Mouse (Mus musculus): ENCODE measurements at regions not wholly inside any gene's neighbourhood (a gene's known extent, or its start where the extent isn't known, plus 50 kb on each side); places are given as distances from the start of the nearest gene placed in this dataset.
A peak's percentile ranks its signal among the peaks of the same experiment; 100 is the strongest.

DNA sequence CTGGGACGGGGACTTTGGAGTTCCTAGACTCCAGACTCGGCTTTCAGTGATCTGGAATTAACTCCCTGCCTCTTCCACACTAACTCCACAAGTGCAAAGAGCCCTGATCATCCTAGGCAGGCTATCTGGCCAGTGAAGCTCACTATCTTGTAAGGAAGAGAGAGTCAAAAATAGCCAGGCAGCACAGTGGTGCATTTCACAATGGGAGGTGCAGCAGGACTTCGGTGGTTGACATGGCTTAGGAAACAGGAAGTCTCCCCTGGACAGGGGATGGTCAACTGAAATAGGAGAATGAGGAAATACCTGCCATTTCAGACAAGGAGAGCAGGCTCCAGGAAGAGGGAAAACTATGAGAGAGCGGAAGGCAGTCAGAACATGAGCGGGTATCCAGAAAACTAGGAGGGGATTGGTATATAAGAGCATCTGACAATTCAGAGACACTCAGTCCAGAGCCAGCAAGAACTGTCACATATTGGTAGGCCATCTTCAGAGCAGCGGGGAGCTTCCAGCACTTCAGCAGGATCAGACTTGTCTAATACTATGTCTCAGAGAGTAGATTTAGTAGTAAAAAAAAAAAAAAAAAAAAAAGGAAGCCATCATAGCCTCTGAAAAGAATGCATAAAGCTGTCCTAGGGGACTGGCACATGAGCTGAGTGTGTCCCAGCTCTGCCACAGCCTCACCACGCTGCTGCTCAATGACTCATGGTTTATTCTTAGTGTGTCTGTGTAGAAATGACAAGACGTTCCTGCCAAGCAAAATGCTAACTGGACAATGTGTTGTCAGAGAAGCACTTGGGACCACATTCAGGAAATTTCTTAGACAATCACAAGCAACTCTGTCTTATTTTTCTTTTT lies 184.5 kb upstream of the Cpeb2 start:
- DNase-seq = peak in 1 of 2 experiments; percentile 31

DNA sequence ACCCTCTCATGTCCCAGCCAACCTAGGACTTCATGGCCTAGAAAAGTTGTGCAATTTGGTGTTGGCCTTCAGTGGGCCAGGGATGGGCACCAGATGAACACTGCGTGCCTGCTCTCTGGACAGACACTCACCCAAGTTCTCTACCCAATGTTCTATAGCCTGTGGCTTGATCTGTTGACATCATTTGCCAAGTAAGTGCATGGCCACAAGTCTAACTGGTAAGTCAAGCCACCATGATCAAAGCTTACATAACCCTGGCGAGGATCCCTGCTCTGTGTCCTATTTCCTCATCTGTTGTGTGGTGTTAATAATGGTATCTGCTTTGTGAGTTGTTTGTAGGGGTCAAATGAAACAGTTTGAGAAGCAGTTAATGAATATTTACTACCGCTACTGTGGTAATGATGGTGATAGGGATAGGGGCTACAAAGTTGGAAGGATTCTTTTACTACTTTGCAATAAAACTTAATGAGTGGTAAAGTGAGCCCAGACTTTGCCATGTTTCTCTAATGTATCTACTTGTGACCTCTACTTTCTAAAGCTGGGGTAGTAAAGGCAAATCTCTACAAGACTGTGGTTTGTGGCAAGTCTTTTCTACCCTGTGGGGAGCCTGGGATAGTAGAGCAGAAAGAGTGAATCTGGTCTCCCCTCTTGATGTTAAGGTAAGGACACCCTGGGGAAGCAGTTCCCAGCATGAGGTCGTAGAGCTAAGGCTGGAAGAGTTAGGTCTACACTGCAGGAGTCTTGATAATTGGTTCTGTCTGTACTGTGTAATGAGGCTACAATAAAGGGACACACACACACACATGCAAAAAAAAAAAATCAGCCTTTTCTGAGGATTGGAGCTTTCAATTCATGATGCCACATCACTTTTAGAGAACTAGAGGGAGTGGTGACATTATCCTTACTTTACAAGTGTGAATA lies 183.3 kb upstream of the Cpeb2 start:
- DNase-seq = peak in 1 of 2 experiments; percentile 32

DNA sequence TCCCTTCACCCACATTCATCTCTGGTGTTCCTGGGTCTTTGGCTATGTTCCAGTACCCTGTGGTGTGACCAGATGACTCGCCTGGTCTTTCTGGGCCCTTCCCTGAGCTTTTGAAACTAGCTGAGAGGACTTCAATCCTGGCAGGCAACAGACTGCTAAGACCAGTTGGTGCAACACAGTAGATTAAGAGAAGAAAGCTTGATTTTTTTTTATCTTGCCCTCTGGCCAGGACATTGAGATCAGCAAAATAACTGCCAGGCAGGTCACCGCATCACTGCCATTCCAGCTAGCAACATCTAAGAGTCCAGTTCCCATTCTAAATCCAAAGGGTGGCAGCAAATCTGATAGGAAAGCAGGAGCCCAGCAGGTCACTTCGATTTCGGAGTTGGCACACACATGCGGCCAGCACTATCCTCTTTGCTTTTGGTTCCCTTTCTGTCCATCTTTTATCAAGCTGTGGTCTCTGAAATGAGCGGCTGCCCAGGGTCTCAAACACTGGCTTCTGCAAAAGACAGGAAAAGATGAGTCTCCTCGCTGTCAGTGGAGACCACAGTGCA lies 181.9 kb upstream of the Cpeb2 start:
- peak; percentile 93 to 96 for DNase-seq

DNA sequence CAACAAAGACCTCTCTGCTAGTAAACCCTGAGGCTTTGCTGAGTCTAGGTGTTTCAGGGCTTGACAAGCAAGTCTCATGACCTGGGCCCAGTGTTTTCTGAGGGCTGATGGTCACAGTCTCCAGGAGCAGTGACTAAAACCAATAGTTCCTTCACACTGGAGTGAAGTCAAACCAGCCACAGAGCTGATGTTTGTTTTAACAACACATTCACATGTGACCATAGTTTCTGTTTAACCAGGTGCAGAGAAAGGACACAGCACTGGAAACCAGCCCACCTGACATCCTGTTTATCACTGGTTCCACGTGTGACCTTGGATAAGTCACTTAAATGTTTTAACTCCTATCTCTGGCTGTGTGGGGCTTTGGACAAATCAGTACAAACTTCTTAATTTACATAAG lies 180.3 kb upstream of the Cpeb2 start:
- DNase-seq = peak in 1 of 2 experiments; percentile 13

DNA sequence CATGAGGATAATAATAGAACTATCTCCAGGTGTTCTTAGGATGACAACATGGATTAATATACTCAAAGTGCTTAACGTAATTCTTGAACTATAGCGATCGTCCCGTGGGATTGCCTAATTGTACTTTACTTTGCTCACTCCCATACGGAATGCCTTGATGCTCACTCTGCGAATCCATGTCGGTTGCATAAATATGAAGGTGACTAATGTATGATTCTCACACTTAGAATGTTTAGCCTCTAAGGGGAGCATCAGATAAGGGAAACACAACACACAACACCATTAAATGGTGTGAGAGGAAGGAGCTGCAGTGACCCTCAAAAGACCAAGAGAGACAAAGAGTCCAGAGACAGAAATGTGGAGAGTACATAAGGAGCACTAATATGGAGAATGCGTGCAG lies 178.4 kb upstream of the Cpeb2 start:
- no peak for DNase-seq

DNA sequence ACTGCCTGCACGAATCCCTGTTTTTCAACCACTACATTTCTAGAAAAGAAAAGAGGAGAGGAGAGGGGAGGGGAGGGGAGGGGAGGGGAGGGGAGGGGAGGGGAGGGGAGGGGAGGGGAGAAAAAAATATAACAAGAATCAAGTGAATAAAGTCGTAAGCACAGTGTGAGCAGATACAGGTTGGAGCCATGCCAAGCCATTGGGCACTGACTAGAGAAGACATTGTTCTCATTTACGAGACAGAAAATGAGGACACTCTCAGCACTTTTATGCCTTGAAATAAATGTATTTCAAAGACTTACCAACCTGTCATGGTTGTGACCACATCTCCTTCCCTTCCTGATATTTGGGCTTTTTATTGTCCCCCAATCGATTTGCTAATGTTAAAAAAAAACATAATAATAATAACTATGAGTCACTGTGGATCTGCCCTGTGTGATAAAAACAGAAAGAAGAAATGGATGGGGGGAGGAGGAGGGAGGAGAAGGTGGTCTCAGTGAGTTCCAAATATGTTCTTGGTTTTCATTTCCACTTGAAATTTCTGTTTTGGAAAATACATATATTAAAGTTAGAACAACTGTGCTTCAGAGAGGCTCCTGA lies 177.8 kb upstream of the Cpeb2 start:
- peak; percentile 60 to 61 for DNase-seq

DNA sequence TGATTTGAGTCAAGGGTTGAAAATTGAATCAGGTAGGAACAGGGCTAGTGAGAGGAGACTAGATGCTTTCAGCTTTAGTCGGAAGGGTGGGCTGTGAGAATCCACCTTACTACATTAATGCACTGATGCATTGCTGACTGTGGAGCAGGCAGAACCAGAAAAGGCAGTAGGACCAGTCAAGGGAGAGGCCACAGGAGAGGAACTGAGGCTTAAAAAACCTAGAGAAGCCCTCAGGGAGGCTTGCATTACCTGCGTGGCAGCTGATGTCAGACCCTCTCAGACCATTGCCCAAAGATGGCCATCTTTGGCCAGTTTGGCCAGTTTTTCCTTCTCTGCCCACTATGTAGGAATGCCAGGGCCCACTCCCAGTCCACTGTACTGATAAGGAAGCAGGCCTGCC lies 176.5 kb upstream of the Cpeb2 start:
- DNase-seq = no peak

DNA sequence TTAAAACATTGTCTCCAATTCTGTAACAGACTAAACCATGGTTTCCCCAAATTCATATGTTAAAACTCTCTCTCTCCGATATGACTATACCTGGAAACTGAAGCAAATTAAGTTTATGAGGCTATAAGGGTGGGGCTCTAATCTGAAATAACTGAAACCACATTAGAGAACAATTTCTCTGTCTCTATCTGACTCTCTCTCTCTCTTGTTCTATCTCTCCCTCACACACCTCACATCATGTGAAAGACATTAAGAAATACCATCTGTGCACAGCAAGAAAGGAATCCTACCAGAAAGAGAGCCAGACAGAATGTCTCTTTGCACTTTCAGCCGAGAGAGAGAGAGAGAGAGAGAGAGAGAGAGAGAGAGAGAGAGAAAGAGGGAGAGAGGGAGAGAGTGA lies 171.7 kb upstream of the Cpeb2 start:
- no peak for DNase-seq

DNA sequence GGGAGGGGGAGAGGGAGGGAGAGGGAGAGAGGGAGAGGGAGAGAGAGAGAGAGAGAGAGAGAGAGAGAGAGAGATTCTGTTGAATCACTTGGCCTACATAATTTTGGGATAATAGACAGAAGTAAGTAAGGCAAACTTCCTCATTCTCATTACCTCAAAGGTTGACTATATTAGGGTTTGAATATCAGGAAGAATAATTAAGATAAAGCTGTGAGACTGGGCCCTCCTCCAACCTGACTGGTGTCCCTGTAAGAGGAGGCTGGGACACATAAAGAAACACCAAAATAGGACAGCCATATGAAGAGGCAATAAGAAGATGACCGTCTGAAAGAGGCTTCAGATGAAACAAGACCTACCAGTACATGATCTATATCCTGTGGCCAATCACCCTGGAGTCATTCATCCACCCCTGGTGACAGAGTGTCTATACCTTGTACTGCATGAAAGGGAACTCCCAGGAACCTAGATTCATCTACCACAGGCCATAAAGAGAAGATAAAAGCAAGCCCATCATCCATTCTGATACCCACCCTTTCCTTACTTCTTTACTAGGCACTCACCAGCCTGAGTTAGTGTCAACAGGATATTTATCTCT lies 171.1 kb upstream of the Cpeb2 start:
- no peak for DNase-seq

DNA sequence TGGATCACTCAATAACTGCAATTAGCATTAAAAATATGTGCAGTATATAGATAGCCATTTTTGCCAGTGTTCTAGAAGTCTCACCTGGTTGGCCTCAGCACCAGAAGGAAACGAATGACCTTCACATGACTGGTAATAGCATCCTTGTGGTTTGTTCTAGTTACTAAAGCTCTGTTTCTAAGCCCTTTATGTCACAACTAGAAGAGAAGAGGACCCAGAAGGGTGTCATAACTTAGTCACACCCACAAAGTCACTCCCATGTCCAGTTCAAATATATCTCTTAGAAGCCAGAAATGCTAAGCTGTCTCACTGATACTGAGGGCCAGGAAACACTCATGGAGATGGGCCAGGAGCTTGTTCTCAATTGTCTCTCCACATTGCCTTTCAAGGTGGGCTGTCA lies 170.5 kb upstream of the Cpeb2 start:
- DNase-seq = no peak

DNA sequence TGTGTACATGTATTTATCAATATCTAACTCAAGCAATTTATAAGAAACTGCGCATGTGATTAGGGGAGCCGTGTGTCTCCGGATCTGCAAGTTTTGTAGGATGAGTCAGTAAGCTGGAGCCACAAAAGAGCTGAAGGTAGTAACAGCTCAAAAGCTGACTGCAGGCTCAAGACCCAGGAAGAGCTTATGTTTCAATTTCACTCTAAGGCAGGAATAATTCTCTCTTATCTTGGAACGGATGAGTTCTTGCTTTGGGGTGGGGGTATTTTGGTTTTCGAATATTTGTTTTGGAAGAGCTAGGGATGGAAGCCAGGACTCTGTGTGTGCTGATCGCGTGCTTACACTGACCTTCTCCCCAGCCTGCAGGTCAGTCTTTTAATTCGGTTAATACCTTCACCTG lies 169.6 kb upstream of the Cpeb2 start:
- no peak for DNase-seq

DNA sequence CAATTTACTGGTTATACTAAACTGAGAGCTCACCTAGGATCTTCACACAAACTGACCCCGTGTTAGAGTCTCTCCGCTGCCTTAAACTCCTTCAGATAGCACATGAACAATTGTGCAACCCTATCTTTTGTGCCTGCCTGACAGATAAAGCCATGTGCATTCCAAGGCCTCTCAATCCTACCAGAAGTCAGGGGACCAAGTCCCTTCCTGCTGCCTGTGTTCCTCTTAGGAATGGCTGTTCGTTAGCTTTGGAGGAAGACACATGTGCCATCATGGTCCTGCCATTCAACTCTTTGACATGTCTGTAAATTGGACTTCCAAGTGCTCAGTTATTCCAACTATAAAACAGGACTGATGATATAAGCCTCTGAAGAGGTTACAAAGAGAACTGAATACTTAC lies 161.4 kb upstream of the Cpeb2 start:
- DNase-seq = no peak

DNA sequence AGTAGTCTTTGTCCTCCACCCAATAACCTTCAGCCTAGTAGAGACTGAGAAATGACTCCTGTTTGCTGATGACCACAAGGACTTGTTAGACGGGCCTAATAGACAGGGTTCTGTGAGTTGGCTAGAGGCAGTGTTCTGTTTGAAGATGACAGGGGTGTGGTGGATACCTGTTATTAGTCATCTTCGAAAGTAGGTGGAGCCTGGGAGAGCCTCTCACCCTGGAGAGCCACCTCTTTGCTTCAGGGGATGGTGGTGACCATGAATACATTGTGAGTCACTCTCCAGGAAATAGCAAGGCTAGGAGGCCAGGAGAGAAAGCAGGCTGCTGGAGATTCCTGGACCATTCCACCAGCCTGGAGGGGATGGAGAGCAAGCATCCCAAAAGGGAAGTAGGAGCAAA lies 160.6 kb upstream of the Cpeb2 start:
- no peak for DNase-seq

DNA sequence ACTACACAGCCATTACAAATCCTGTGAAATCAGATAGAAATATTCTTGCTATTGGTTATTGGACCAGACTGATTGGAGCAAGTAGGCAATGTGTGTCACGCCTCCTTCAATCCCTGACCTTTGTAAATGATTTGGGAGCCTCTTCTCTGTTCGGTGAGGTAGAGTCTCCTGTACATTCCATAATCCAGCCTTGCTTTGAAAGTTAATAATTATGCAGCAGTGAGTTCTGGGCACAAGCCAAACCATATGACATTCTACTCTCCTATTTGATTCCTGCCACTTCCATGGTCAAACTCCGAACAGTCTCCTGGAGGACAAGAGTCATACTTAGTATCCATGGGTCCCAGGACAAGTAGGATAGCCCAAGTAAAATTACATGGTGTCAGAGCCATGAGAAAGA lies 158.4 kb upstream of the Cpeb2 start:
- DNase-seq = no peak

DNA sequence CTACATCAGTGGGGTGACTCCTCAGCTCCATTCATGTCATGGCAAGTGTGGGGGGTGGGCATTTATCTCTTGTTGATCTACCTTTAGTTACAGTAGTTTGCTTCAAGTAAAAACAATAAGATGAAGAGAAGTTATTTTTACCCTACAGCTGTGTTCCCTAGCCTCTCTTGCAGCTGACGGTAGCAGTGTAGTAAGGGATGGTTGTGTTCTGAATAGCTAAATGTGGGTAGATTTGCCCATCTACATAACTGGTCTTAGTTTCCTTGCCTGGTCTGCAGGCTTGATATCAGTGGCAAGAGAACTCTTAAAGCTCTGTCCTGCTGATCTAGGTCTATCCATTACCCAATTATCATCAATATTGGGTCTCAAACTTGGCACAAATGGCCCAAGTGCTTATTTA lies 152.7 kb upstream of the Cpeb2 start:
- DNase-seq = no peak

DNA sequence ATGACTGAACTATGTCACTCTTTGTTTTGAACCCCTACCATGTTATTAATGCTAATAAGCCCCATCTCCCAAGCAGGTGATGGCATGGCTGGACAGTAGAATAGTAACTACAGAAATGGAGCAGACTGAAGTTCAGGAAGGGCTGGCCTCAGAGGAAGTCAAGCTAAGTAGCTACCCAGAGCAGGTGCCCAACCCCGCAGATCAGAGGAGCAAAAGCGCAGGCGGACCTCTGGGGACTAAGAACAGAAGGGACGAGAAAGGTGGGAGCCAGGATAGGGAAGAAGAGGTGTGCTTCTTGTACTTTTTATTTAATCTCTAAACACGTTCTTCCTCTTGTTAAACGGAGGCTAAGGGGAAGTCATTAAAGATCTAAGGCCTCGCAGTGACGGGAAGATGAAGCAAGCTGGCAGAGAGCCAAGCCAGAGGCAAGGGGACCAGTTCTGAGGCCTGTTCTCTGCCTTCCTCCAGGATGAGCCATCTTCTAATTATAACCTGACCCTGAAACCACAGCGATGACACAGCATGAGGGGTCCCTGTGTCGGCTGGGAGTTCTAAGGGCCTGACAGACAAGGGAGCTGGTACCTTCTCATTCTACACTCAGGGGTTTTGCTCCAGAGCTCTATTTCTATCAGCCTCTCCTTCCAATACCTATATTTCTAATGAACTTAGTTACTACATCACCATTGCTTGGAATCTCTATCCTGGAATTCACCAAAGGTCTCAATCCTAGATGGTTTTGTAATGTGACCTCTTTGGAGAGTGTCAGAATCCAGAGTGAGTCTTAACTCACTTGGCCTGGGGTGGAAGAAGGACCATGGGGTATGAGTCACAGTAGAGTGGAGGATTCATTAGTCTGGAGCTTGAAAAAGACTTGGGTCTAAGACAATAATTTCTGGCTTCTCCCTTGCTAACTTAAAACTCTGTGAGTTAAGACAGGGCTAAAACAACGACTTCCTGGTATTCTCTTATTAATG lies 151.1 kb upstream of the Cpeb2 start:
- DNase-seq = no peak

DNA sequence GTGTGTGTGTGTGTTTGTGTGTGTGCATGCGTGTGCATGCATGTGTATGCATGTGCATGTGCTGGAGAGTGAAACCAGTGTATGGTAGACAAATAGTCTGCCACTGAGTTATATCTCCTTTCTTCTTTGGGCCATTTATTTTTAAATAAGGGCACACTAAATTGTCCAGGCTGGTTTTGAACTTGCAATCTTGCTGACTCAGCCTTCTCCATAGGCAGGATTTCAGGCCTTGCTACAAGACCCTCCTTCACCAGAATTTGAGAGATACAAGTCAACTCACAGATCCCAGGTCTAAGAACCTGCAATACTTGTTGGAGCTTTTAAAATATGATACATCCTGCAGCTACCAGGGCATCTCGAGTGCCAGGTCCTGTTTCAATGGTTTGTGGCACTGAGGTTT lies 145.9 kb upstream of the Cpeb2 start:
- DNase-seq = no peak

DNA sequence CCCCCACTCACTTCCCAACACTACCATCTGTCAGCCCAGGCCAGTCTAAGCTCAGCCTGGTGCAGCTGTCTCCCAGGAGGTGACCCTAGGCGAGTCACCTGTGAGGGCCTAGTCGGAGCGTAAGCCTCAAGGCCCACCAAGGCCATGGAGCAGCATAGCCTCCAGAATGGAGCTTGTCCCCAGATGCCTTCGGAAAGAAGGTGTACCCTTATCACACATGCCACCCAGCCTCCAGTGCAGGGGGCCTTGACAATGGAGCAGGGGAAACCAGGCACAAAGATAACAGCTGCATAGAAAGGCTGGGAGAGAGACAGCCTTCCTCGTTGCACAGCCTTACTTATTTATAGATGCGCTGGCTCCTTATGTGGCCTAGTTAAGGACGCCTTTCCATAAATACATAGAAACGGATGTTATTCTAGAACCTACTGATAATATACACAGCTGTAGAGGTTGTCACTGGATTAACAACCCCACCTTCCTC lies 145.0 kb upstream of the Cpeb2 start:
- DNase-seq = no peak

DNA sequence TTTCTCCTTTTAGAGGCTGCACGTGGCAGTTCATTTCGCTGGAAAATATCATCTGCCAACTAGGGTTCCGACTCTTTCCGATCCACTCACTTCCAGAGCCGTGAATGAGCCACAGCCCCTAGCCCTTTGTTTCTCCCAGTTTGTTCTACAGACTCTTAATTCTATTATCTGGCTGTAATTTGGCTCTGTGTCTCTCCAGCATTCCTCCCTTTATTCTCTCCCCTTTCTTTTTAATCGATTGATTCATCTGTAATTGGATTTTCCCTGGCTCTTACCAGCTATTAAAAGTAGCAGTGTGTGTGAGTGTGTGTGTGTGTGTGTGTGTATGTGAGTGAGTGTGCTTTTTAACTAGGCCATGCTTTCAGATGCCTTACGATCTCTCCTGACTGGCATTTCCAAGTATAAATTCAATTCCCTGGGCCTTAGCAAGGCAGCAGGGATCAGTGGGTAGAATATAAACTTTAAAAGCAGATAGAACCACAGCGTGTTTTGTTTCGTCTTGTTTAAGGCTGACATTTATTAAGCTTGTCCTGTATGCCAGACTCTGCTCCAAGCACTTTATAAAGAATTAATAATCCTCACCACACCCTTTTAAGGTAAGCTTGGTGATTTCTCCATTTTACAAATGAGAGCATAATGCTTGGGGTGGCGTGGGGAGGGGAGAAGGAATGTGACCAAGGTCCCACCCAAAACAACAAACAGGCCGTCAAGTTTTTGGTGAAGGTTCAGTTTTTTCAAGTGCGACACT lies 144.1 kb upstream of the Cpeb2 start:
- no peak for DNase-seq

DNA sequence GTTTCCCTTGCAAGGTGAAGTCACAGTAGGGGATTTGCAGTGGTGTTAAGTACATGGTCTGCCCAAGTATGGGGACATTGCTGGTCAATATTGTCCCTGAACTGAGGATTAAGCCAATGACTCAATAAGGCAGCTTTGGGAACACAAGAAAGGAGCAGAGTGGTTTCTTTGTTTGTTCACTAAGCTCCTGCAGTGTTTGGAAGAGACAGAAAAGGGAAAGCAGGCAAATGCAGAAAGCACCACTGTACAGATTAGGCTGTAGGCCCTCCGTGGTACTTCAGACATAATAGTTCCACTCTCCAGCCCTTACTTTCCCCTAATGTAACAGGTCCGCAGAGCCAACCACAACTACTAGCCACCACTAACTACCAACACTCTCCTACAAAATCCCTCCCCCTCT lies 143.5 kb upstream of the Cpeb2 start:
- no peak for DNase-seq

DNA sequence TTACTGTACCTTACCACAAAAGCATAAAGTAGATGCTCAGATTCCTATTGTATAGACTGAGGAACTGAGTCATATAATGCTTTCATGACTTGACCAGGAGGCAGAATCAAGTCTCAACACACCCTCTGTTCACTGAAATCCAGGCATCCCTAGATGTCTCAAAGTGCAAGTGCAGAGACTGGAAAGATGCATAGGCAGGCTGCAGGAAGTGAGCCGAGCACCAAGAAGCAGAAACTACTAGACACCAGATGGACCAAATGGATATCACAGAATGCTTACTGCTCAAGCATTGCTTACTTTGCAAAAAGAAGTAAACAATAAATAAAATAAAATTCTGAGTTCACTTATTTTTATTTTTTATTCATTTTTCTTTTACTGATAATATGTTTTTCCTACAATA lies 143.0 kb upstream of the Cpeb2 start:
- DNase-seq = peak in 1 of 2 experiments; percentile 46
